Mouse (Mus musculus) midbrain, embryonic 14.5 days (tissue): ENCODE results near the gene Atg4a-ps. TPM values are rescaled to one million over a fixed set of nuclear protein-coding genes. Genes with fewer than 3 reads are reported as not detected.

Source experiments
- ATAC-seq: fragments of 200-750 bp; cut with Nextera tagmentation; 2 replicates; pipeline ENCODE4 v1.8.0; 2017; ENCODE audit warnings: moderate number of reproducible peaks, moderate library complexity; ENCODE audit not compliant: low FRiP score, low TSS enrichment
- DNase-seq: peaks from one replicate; pipeline ENCODE4 v3.0.0-alpha.2; 2015
- H3K27ac ChIP-seq: fragments of 300-500 bp; sonication (generic); replicated peaks from 2 replicates; pipeline ENCODE4 v1.5.1; 2014; ENCODE audit warnings: mild to moderate bottlenecking, low read depth, low read length, moderate library complexity
- H3K27me3 ChIP-seq: fragments of 300-500 bp; sonication (generic); 2 replicates; pipeline ENCODE4 v1.6.1; 2014; ENCODE audit warnings: low read length, control low read depth, mixed read lengths; ENCODE audit not compliant: control insufficient read depth, insufficient read depth
- H3K36me3 ChIP-seq: fragments of 300-500 bp; sonication (generic); 2 replicates; pipeline ENCODE4 v1.6.1; 2014; ENCODE audit warnings: low read length, control low read depth; ENCODE audit not compliant: control insufficient read depth, insufficient read depth
- H3K4me1 ChIP-seq: fragments of 300-500 bp; sonication (generic); 2 replicates; pipeline ENCODE4 v1.6.1; 2014; ENCODE audit warnings: mild to moderate bottlenecking, antibody characterized with exemption, low read length, control low read depth; ENCODE audit not compliant: control insufficient read depth, insufficient read depth
- H3K4me2 ChIP-seq: fragments of 300-500 bp; sonication (generic); 2 replicates; pipeline ENCODE4 v1.6.1; 2014; ENCODE audit warnings: mild to moderate bottlenecking, low read length, moderate library complexity
- H3K4me3 ChIP-seq: fragments of 300-500 bp; sonication (generic); replicated peaks from 2 replicates; pipeline ENCODE4 v1.5.1; 2014; ENCODE audit warnings: low read depth, low read length
- H3K9ac ChIP-seq: fragments of 300-500 bp; sonication (generic); replicated peaks from 2 replicates; pipeline ENCODE4 v1.6.1; 2014; ENCODE audit warnings: mild to moderate bottlenecking, low read length, moderate library complexity
- H3K9me3 ChIP-seq: fragments of 300-500 bp; sonication (generic); 2 replicates; pipeline ENCODE4 v1.6.1; 2016; ENCODE audit warnings: low read length, control low read depth, mixed read lengths; ENCODE audit not compliant: control insufficient read depth
- WGBS: fragments of 180-500 bp; shearing (Covaris S2); extraction: QIAGEN DNeasy Blood & Tissue Kit; methylation state at CpG from one replicate; pipeline ENCODE4 v1.1.7; 2014; 5-methylcytosine and 5-hydroxymethylcytosine counted together
- polyA plus RNA-seq: library from polyadenylated mRNA; unstranded; fragments of >200 nt; fragmentation: Nextera tagmentation; extraction: Ambion mirVana; gene quantifications from 2 replicates; pipeline ENCODE4 v1.2.1, GENCODE M21; 2014

Gene Atg4a-ps
- polyA plus RNA-seq, 1 experiment from 2014 or later, result not detected

DNA sequence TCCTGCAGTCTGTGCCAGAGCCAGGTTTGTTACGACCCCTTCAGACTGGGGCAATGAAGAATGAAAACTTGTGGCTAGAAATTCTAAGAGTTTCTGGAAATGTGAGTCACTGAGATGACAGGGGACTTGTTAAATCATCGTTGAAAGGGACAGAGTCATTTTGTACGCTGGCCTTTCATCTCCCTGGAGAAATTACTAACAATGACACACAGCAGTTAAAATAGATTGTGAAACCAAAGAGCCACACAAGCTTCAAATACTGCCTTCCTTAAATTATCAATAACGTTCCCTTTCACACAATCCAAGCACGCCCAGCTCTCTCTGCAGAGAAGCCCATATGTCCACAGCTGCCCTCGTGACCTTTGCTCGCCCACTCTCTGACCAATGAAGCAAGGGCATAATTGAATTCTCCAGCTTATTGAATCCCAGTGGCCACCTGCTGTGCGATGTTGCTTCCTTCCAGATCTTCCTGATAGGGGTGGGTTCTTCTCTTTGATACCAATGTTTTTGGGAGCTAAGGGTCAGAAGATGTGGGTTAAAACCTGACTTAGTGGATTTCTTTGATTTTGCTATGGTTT is 5.6 kb downstream of the Atg4a-ps start:
- no peak overlapping the region for H3K4me2 ChIP-seq
- H3K4me1 ChIP-seq, result 0 out of 2 replicates have a peak, but pooled peaks cover 2% of the 10 kb centered on the region
- 23% methylated on average over 8 of the region's 8 CpGs for WGBS
- no peak overlapping the region for H3K9ac ChIP-seq
- ATAC-seq (no peak), DNase-seq (no peak)
- H3K36me3 ChIP-seq, result no peaks in the 10 kb centered on the region
- no peaks in the 10 kb centered on the region for H3K27me3 ChIP-seq
- no peak overlapping the region for H3K27ac ChIP-seq
- H3K4me3 ChIP-seq, result no peak overlapping the region
- no peaks in the 10 kb centered on the region for H3K9me3 ChIP-seq

GRCm38 (mm10) chr3:103637641-103638040 is 8.2 kb downstream of the Atg4a-ps start:
- no peak for DNase-seq
- Histone ChIP-seq H3K9ac (no peak overlapping the region), H3K36me3 (no peaks in the 10 kb centered on the region), H3K4me1 (0 out of 2 replicates have a peak, but pooled peaks cover 2% of the 10 kb centered on the region), H3K9me3 (no peaks in the 10 kb centered on the region), H3K4me3 (no peak overlapping the region), H3K27ac (no peak overlapping the region), H3K27me3 (no peaks in the 10 kb centered on the region), H3K4me2 (no peak overlapping the region)
- WGBS, result 74% methylated on average over 1 of the region's 1 CpGs
- no peak for ATAC-seq

GRCm38 (mm10) chr3:103634256-103634655 is 11.6 kb downstream of the Atg4a-ps start:
- ATAC-seq, result no peak
- 98% methylated on average over 1 of the region's 1 CpGs for WGBS

DNA sequence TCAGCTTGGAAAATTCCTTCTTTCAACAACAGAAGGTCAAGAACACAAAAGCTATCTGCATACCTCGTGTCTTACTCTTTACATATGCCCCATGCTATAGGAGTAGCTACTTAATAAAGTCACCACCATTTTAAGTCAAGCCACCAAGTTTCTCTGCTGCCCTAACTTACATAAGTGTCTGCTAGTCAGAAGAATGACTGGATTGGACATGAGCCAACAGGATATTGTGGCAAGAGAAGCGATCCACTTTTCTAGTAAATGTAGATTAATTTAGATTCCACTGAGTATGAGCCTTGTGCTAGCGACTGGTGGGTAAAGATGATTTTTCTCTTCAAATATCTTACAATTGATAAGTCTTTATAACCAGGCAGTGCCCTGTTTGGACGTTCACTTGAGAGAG is 12.0 kb downstream of the Atg4a-ps start:
- ATAC-seq (no peak), DNase-seq (no peak)
- no peaks in the 10 kb centered on the region for H3K36me3 ChIP-seq
- WGBS, result 78% methylated on average over 4 of the region's 4 CpGs
- H3K4me2 ChIP-seq, result no peak overlapping the region
- no peak overlapping the region for H3K27ac ChIP-seq
- no peaks in the 10 kb centered on the region for H3K27me3 ChIP-seq
- H3K9me3 ChIP-seq, result no peaks in the 10 kb centered on the region
- H3K9ac ChIP-seq, result no peak overlapping the region
- no peak overlapping the region for H3K4me3 ChIP-seq
- H3K4me1 ChIP-seq, result no peaks in the 10 kb centered on the region

More at GRCm38 (mm10) chr3:103634256-103634655, 11.6 kb downstream of the Atg4a-ps start:
- Histone ChIP-seq H3K9me3 (no peaks in the 10 kb centered on the region), H3K9ac (no peak overlapping the region), H3K4me1 (no peaks in the 10 kb centered on the region), H3K27ac (no peak overlapping the region), H3K4me3 (no peak overlapping the region), H3K4me2 (no peak overlapping the region), H3K27me3 (no peaks in the 10 kb centered on the region), H3K36me3 (no peaks in the 10 kb centered on the region)
- DNase-seq, result no peak

DNA sequence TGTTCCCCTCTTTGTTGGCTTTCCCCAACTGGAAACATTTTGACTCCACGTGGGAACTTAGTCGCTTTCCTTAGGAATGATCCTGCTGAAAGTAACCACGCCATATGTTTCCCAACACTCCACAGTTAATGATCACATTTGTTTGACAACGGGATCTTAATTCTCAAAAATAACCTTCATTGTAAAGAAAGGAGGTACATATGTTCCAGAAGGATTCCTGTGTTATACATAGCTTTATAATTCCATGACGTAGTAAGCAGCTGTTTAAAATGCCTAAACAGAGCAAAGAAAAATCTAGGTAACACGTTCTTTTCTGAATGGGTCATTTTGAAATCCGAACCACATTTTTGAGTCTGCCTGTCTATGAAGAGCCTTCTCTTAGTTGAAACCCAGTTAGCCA is 12.7 kb downstream of the Atg4a-ps start:
- Histone ChIP-seq H3K4me2 (no peak overlapping the region), H3K9me3 (no peaks in the 10 kb centered on the region), H3K4me3 (no peak overlapping the region)

GRCm38 (mm10) chr3:103627661-103628060 is 18.2 kb downstream of the Atg4a-ps start:
- Histone ChIP-seq H3K9me3 (no peaks in the 10 kb centered on the region), H3K4me3 (no peak overlapping the region), H3K27ac (no peak overlapping the region), H3K4me1 (0 out of 2 replicates have a peak, but pooled peaks cover 2% of the 10 kb centered on the region), H3K4me2 (no peak overlapping the region), H3K36me3 (no peaks in the 10 kb centered on the region), H3K27me3 (no peaks in the 10 kb centered on the region), H3K9ac (no peak overlapping the region)
- ATAC-seq (no peak), DNase-seq (no peak)
- WGBS, result 83% methylated on average over 3 of the region's 3 CpGs

More for the DNA sequence above, 12.7 kb downstream of the Atg4a-ps start:
- H3K27me3 ChIP-seq, result no peaks in the 10 kb centered on the region
- DNase-seq, result no peak
- H3K4me1 ChIP-seq, result no peaks in the 10 kb centered on the region
- no peak overlapping the region for H3K27ac ChIP-seq
- no peaks in the 10 kb centered on the region for H3K36me3 ChIP-seq
- 92% methylated on average over 7 of the region's 7 CpGs for WGBS
- ATAC-seq, result no peak
- no peak overlapping the region for H3K9ac ChIP-seq

GRCm38 (mm10) chr3:103626481-103626880 is 19.4 kb downstream of the Atg4a-ps start:
- Histone ChIP-seq H3K4me2 (no peak overlapping the region), H3K27ac (no peak overlapping the region), H3K9me3 (no peaks in the 10 kb centered on the region), H3K27me3 (no peaks in the 10 kb centered on the region), H3K4me1 (0 out of 2 replicates have a peak, but pooled peaks cover 2% of the 10 kb centered on the region), H3K4me3 (no peak overlapping the region), H3K9ac (no peak overlapping the region), H3K36me3 (no peaks in the 10 kb centered on the region)
- 94% methylated on average over 4 of the region's 4 CpGs for WGBS
- DNase-seq, result no peak
- no peak for ATAC-seq

- Histone ChIP-seq H3K4me2 (no peak overlapping the region), H3K27me3 (no peaks in the 10 kb centered on the region), H3K4me1 (0 out of 2 replicates have a peak, but pooled peaks cover 2% of the 10 kb centered on the region), H3K27ac (no peak overlapping the region), H3K36me3 (no peaks in the 10 kb centered on the region), H3K9me3 (no peaks in the 10 kb centered on the region), H3K4me3 (no peak overlapping the region), H3K9ac (no peak overlapping the region)
- DNase-seq (no peak), ATAC-seq (no peak)
- WGBS, result 92% methylated on average over 13 of the region's 13 CpGs
Measured at GRCm38 (mm10) chr3:103625169-103625568, 20.7 kb downstream of the Atg4a-ps start.

GRCm38 (mm10) chr3:103624591-103625051 is 21.2 kb downstream of the Atg4a-ps start:
- ATAC-seq, result no peak
- peak; percentile 43 for DNase-seq
- no peak overlapping the region for H3K27ac ChIP-seq
- H3K9me3 ChIP-seq, result no peaks in the 10 kb centered on the region
- H3K4me1 ChIP-seq, result 0 out of 2 replicates have a peak, but pooled peaks cover 2% of the 10 kb centered on the region
- H3K27me3 ChIP-seq, result no peaks in the 10 kb centered on the region
- H3K36me3 ChIP-seq, result no peaks in the 10 kb centered on the region
- H3K4me3 ChIP-seq, result no peak overlapping the region
- 55% methylated on average over 5 of the region's 5 CpGs for WGBS
- no peak overlapping the region for H3K4me2 ChIP-seq
- no peak overlapping the region for H3K9ac ChIP-seq
